Mouse (Mus musculus) forebrain, embryonic 12.5 days (tissue): ENCODE results near the gene Pigm. TPM values are rescaled to one million over a fixed set of nuclear protein-coding genes. Genes with fewer than 3 reads are reported as not detected.

Source experiments
- ATAC-seq: fragments of 200-750 bp; cut with Nextera tagmentation; 2 replicates; pipeline ENCODE4 v1.8.0; 2017; ENCODE audit warnings: moderate TSS enrichment; ENCODE audit not compliant: low FRiP score
- H3K27ac ChIP-seq: fragments of 300-500 bp; sonication (generic); 2 replicates; pipeline ENCODE4 v1.5.1; 2016; ENCODE audit warnings: mild to moderate bottlenecking
- H3K27me3 ChIP-seq: fragments of 300-500 bp; sonication (generic); 2 replicates; pipeline ENCODE4 v1.6.1; 2016; ENCODE audit warnings: mild to moderate bottlenecking
- H3K36me3 ChIP-seq: fragments of 300-500 bp; sonication (generic); replicated peaks from 2 replicates; pipeline ENCODE4 v1.6.1; 2016; ENCODE audit warnings: mild to moderate bottlenecking
- H3K4me1 ChIP-seq: fragments of 300-500 bp; sonication (generic); 2 replicates; pipeline ENCODE4 v1.6.1; 2016
- H3K4me2 ChIP-seq: fragments of 300-500 bp; sonication (generic); 2 replicates; pipeline ENCODE4 v1.6.1; 2016; ENCODE audit warnings: mild to moderate bottlenecking, moderate library complexity
- H3K4me3 ChIP-seq: fragments of 300-500 bp; sonication (generic); replicated peaks from 2 replicates; pipeline ENCODE4 v1.5.1; 2016; ENCODE audit warnings: mild to moderate bottlenecking
- H3K9ac ChIP-seq: fragments of 300-500 bp; sonication (generic); 2 replicates; pipeline ENCODE4 v1.6.1; 2016; ENCODE audit warnings: mild to moderate bottlenecking
- H3K9me3 ChIP-seq: fragments of 300-500 bp; sonication (generic); 2 replicates; pipeline ENCODE4 v1.6.1; 2016
- WGBS: fragments of 180-500 bp; shearing (Covaris S2); methylation state at CpG from one replicate; pipeline ENCODE4 v1.1.7; 2016; 5-methylcytosine and 5-hydroxymethylcytosine counted together
- polyA plus RNA-seq: library from polyadenylated mRNA; unstranded; fragments of >200 nt; fragmentation: Nextera tagmentation; extraction: Ambion mirVana; gene quantifications from 2 replicates; pipeline ENCODE4 v1.2.1, GENCODE M21; 2016

The Pigm gene
- polyA plus RNA-seq, 1 experiment from 2014 or later = 10.9 TPM

- no peaks in the 10 kb centered on the region; the same call in 1 of the 2 replicates for H3K27me3 ChIP-seq
- peaks cover 40% of the 10 kb centered on the region for H3K4me1 ChIP-seq
- peak; percentile 63; the same call in 1 of the 2 replicates for ATAC-seq
- WGBS = 6% methylated on average over 1 of the region's 1 CpGs
- no peak overlapping the region for H3K4me3 ChIP-seq
- no peaks in the 10 kb centered on the region for H3K36me3 ChIP-seq
- no peak overlapping the region for H3K9ac ChIP-seq
- H3K27ac ChIP-seq = no peak overlapping the region
- H3K9me3 ChIP-seq = no peaks in the 10 kb centered on the region
- H3K4me2 ChIP-seq = no peak overlapping the region
These were observed 18.8 kb upstream of the Pigm start for GRCm38 (mm10) chr1:172357550-172357949.

- no peak overlapping the region for H3K27ac ChIP-seq
- H3K27me3 ChIP-seq = no peaks in the 10 kb centered on the region; the same call in 1 of the 2 replicates
- H3K4me2 ChIP-seq = no peak overlapping the region
- ATAC-seq = no peak
- H3K9me3 ChIP-seq = no peaks in the 10 kb centered on the region
- no peak overlapping the region for H3K9ac ChIP-seq
- no peaks in the 10 kb centered on the region for H3K36me3 ChIP-seq
- H3K4me3 ChIP-seq = no peak overlapping the region
- H3K4me1 ChIP-seq = peaks cover 40% of the 10 kb centered on the region
- 75% methylated on average over 10 of the region's 10 CpGs for WGBS
These were observed 18.0 kb upstream of the Pigm start for GRCm38 (mm10) chr1:172358341-172358740.

- H3K4me1 ChIP-seq = 0 out of 2 replicates have a peak, but pooled peaks cover 3% of the 10 kb centered on the region
- H3K4me3 ChIP-seq = no peak overlapping the region
- H3K27ac ChIP-seq = no peak overlapping the region
- WGBS = 7% methylated on average over 6 of the region's 6 CpGs
- H3K36me3 ChIP-seq = 0 out of 2 replicates have a peak, but pooled peaks cover 3% of the 10 kb centered on the region
- peak; percentile 47; the same call in 1 of the 2 replicates for ATAC-seq
- no peaks in the 10 kb centered on the region for H3K9me3 ChIP-seq
- H3K27me3 ChIP-seq = peaks cover 5% of the 10 kb centered on the region; the same call in 1 of the 2 replicates
- H3K4me2 ChIP-seq = no peak overlapping the region
- no peak overlapping the region for H3K9ac ChIP-seq
These were observed 11.7 kb upstream of the Pigm start for GRCm38 (mm10) chr1:172364684-172365083.

DNA sequence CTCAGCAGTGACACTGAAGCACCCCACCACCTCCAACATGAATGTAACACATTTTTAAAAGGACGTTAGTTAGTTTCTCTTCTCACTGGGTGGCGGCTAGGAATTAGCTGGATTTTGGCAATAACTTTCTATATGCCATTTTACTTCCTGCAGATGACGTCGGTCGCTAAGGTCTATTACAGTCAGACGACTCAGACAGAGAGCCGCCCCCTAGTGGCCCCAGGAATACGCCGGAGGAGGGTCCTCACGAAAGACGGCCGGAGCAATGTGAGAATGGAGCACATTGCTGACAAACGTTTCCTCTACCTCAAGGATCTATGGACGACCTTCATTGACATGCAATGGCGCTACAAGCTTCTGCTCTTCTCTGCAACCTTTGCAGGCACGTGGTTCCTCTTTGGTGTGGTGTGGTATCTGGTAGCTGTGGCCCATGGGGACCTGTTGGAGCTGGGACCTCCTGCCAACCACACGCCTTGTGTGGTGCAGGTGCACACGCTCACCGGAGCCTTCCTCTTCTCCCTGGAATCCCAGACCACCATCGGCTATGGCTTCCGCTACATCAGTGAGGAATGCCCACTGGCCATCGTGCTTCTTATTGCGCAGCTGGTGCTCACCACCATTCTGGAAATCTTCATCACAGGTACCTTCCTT is 7.5 kb upstream of the Pigm start:
- no peak for ATAC-seq
- no peak overlapping the region for H3K4me2 ChIP-seq
- 0 out of 2 replicates have a peak, but pooled peaks cover 3% of the 10 kb centered on the region for H3K36me3 ChIP-seq
- peaks cover 8% of the 10 kb centered on the region for H3K27me3 ChIP-seq
- no peaks in the 10 kb centered on the region for H3K9me3 ChIP-seq
- no peak overlapping the region for H3K27ac ChIP-seq
- no peak overlapping the region for H3K9ac ChIP-seq
- WGBS = 32% methylated on average over 23 of the region's 23 CpGs
- no peak overlapping the region for H3K4me3 ChIP-seq
- 0 out of 2 replicates have a peak, but pooled peaks cover 3% of the 10 kb centered on the region for H3K4me1 ChIP-seq

DNA sequence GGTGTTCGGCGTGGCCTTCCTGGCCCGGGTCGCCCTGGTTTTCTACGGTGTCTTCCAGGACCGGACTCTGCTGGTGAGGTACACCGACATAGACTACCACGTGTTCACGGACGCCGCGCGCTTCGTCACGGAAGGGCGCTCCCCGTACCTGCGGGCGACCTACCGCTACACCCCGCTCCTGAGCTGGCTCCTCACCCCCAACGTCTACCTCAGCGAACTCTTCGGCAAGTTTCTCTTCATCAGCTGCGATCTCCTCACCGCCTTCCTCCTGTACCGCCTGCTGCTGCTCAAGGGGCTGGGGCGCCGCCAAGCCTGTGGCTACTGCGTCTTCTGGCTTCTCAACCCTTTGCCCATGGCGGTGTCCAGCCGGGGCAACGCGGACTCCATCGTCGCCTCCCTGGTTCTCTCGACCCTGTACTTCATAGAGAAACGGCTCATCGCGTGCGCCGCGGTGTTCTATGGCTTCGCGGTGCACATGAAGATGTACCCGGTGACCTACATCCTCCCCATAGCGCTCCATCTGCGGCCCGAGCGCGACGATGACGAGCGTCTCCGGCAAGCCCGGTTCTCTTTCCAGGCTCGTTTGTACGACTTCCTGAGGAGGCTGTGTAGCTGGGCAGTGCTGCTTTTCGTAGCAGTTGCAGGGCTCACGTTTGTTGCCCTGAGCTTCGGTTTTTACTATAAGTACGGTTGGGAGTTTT is 562 bp downstream of the Pigm start:
- no peaks in the 10 kb centered on the region for H3K9me3 ChIP-seq
- no peak; the same call in 1 of the 2 replicates for ATAC-seq
- peak overlapping the region; percentile 95 for H3K4me3 ChIP-seq
- peak overlapping the region; percentile 81 for H3K27ac ChIP-seq
- 3% methylated on average over 62 of the region's 62 CpGs for WGBS
- H3K4me2 ChIP-seq = peak overlapping the region; percentile 99
- peak overlapping the region; percentile 85 for H3K9ac ChIP-seq
- H3K4me1 ChIP-seq = peaks cover 27% of the 10 kb centered on the region
- peaks cover 17% of the 10 kb centered on the region for H3K36me3 ChIP-seq
- H3K27me3 ChIP-seq = peaks cover 4% of the 10 kb centered on the region; the same call in 1 of the 2 replicates

- Histone ChIP-seq H3K27ac (no peak overlapping the region), H3K4me3 (no peak overlapping the region), H3K4me1 (peaks cover 27% of the 10 kb centered on the region), H3K9ac (peak overlapping the region; percentile 17; the same call in 1 of the 2 replicates), H3K4me2 (no peak overlapping the region), H3K36me3 (peaks cover 27% of the 10 kb centered on the region), H3K9me3 (no peaks in the 10 kb centered on the region), H3K27me3 (no peaks in the 10 kb centered on the region)
- WGBS = 90% methylated on average over 10 of the region's 10 CpGs
- no peak for ATAC-seq
These were observed 3.7 kb downstream of the Pigm start for GRCm38 (mm10) chr1:172380066-172380465.

GRCm38 (mm10) chr1:172382090-172382489 is 5.7 kb downstream of the Pigm start:
- 98% methylated on average over 1 of the region's 1 CpGs for WGBS
- ATAC-seq = no peak
- Histone ChIP-seq H3K27ac (no peak overlapping the region), H3K9ac (no peak overlapping the region), H3K27me3 (no peaks in the 10 kb centered on the region), H3K9me3 (no peaks in the 10 kb centered on the region), H3K36me3 (peaks cover 27% of the 10 kb centered on the region), H3K4me2 (no peak overlapping the region), H3K4me3 (no peak overlapping the region), H3K4me1 (peaks cover 24% of the 10 kb centered on the region)

GRCm38 (mm10) chr1:172387246-172387645 is 10.9 kb downstream of the Pigm start:
- Histone ChIP-seq H3K27me3 (no peaks in the 10 kb centered on the region), H3K4me3 (no peak overlapping the region), H3K4me2 (no peak overlapping the region), H3K27ac (no peak overlapping the region), H3K9ac (no peak overlapping the region), H3K36me3 (peaks cover 7% of the 10 kb centered on the region), H3K9me3 (no peaks in the 10 kb centered on the region), H3K4me1 (peaks cover 11% of the 10 kb centered on the region)
- peak; percentile 52; the same call in 1 of the 2 replicates for ATAC-seq
- WGBS = 54% methylated on average over 5 of the region's 5 CpGs

- Histone ChIP-seq H3K4me2 (no peak overlapping the region), H3K9me3 (no peaks in the 10 kb centered on the region), H3K4me1 (peaks cover 18% of the 10 kb centered on the region), H3K27ac (no peak overlapping the region), H3K27me3 (0 out of 2 replicates have a peak, but pooled peaks cover 4% of the 10 kb centered on the region), H3K36me3 (no peaks in the 10 kb centered on the region), H3K9ac (no peak overlapping the region), H3K4me3 (no peak overlapping the region)
- no peak for ATAC-seq
- WGBS = 87% methylated on average over 1 of the region's 1 CpGs
These were observed 14.4 kb downstream of the Pigm start for GRCm38 (mm10) chr1:172390769-172391168.

DNA sequence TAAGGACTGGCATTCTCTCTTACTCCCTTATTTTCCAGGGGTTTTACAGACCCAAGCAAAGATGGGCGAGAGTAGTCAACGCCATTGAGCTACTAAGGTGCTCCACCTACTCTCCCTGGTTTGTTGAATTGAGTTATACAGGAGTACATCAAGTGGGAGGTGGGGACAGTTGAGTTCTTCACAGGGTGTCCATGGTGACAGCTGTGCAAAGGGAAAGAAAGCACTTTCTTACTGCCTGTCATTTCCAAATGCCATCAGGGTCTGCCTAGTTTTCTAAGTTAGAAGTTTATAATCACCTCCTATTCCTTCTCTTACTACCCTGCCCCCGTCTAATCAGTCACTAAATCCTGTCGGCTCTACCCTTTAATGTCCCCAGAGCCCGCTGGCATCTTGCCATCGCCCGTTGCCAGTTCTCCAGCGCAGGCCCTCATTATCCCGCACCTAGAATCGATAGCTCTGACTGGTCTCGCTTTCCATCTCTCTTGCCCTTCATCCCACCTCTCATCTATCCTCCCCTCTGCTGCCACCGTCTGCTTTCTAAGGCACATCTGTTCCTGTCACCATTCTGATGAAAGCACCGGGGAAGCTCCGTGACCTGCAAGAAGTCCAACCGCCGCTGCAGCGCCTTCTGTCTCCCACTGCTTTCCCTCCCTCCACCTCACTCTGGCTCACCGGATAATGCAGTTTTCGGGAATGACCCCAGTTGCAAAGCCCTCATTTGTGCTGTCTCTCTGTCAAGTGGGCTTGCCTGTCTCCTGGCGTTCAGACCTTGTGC is 15.6 kb downstream of the Pigm start:
- peaks cover 18% of the 10 kb centered on the region for H3K4me1 ChIP-seq
- ATAC-seq = peak; percentile 79
- peak overlapping the region; percentile 36 for H3K4me2 ChIP-seq
- 0 out of 2 replicates have a peak overlapping the region, but pooled peaks have one; percentile 8 for H3K4me3 ChIP-seq
- WGBS = 25% methylated on average over 20 of the region's 20 CpGs
- H3K36me3 ChIP-seq = no peaks in the 10 kb centered on the region
- H3K9me3 ChIP-seq = no peaks in the 10 kb centered on the region
- H3K27me3 ChIP-seq = 0 out of 2 replicates have a peak, but pooled peaks cover 4% of the 10 kb centered on the region
- no peak overlapping the region for H3K9ac ChIP-seq
- peak overlapping the region; percentile 66 for H3K27ac ChIP-seq

GRCm38 (mm10) chr1:172392643-172393170 is 16.4 kb downstream of the Pigm start:
- peak overlapping the region; percentile 36; the same call in 1 of the 2 replicates for H3K4me2 ChIP-seq
- no peaks in the 10 kb centered on the region for H3K9me3 ChIP-seq
- ATAC-seq = peak; percentile 53; the same call in 1 of the 2 replicates
- no peak overlapping the region for H3K4me3 ChIP-seq
- 76% methylated on average over 2 of the region's 2 CpGs for WGBS
- H3K27me3 ChIP-seq = 0 out of 2 replicates have a peak, but pooled peaks cover 4% of the 10 kb centered on the region
- H3K4me1 ChIP-seq = peaks cover 18% of the 10 kb centered on the region
- H3K36me3 ChIP-seq = no peaks in the 10 kb centered on the region
- peak overlapping the region; percentile 25; the same call in 1 of the 2 replicates for H3K9ac ChIP-seq
- peak overlapping the region; percentile 66 for H3K27ac ChIP-seq
